Mouse (Mus musculus) liver, postnatal 0 days (tissue): Measurements from ENCODE around the gene Pdgfra.

ENCODE experiments used
- CTCF ChIP-seq: sonication (generic); IDR thresholded peaks from 2 replicates; pipeline ENCODE4 v1.5.1; 2016; ENCODE audit warnings: antibody characterized with exemption, low read depth
- EP300 ChIP-seq: IDR thresholded peaks from 2 replicates; pipeline ENCODE4 v1.6.1; 2016; ENCODE audit warnings: antibody characterized with exemption, low read depth, mild to moderate bottlenecking

GRCm38 (mm10) chr5:75198413-75198812 is 46.3 kb downstream of the Pdgfra start:
- TF ChIP-seq CTCF (no peak), EP300 (no peak)
